Mouse (Mus musculus): ENCODE measurements around the gene Ccnb1. TPM values are rescaled to one million over a fixed set of nuclear protein-coding genes. Genes with fewer than 3 reads are reported as not detected.
"Not testable (repeated sequence)": the region's sequence is repeated elsewhere in the genome, so short reads cannot be mapped to it uniquely, and the experiment has no call there.

The Ccnb1 gene
- total RNA-seq, 2 experiments from 2014 or later, result 2.1 to 2.9 TPM

DNA sequence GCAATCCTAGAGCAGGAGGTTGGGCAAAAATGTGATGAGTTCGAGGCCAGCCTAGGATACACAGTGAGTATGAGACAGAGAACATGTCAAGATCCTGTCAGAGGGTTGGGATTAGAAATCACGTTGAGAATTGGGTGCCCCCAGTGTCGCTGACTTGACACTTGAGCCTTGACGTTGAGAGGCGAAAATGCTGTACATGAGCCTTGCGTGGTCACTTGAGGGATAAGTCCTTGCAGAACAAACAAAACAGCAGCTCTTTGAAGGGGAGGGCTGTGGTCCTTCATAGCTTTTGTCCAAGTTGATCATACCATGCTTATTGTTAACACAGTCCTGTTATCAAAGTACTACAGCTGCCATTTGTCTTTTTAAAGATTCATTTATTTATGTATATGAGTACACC, 9.7 kb downstream of the Ccnb1 start:
- DNase-seq (ENCODE audit: low spot score in 2 of 2), result no peak
- intact Hi-C loops (cut with DNase I), result no loop called here

DNA sequence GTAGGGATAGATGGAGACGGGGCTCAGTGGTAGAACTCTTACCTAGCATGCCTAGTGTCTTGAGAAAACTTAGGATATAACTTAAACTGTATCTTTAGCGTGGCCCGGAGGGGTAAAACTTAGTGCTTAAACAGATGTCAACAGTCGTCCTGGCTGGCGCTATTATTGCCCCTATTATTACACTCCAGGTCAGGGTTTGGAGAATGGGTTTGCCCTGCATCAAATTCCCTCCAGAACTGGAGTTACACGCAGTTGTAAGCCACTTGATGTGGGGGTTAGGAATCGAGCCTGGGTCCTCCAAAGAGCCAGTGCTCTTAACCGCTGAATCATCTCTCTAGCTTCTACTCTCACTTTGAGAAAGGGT, 10.3 kb downstream of the Ccnb1 start:
- intact Hi-C loops (cut with DNase I), result no loop called here
- no peak for DNase-seq (ENCODE audit: low spot score in 2 of 2)

DNA sequence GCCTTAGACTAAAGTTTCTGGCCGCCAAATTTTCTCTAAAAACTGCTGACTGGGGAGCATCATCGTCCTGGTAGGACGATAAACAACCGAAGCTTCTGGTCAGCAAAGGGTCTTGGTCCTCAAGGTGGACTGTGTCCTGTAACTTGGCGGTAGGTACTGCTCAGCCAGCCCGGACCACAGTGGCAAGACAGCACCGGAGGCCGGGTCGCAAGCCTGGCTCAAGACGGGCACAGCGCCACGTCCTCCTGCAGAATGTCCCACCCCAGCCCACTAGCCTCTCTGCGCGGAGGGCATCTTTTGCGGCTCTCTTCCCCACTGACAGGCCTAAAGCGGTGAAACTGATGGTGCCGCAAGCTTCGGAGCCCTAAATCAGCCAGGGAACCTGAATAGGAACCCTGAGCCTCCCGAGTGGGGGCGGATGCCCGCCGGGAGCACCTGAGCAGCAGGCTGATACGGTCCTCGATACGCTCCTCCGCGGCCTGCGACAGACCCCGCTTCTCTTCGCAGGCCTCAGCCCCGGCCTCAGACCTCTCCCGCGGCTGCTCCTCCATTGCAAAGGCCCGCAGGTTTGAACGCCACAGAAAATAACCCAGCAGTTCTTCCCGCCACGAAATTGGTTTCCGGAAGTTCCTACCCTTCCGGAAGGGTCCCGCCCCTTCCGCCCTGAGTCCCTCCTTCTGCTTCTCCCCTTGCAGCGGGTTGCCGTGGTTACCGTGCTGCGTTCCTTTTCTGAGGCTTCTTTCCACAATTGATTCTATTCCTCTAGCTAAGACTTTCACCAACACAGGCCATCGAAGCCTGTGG, 10.9 kb downstream of the Ccnb1 start, which contains the start of gene Cenph:
TSS of gene Cenph (minus strand) at position 648 of the 804 bp plus-strand sequence.
- intact Hi-C loops (cut with DNase I), result no loop called here
- peak; percentile 71 to 80 for DNase-seq (ENCODE audit: low spot score in 2 of 2)

DNA sequence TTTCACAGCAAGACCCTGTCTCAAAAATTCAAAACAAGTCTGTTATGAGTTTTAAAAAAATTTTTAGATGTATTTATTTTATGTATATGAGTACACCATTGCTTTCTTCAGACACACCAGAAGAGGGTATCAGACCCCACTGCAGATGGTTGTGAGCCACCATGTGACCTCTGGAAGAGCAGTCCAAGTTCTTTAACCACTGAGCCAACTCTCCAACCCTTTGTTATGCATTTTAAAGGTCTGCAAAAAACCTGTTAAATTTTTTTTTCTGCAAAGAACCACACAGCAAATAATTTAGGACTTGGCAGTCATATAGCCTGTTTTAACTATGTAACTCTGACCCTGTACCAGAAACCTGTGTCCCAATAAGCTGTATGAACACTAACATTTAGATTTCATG, 11.7 kb downstream of the Ccnb1 start:
- DNase-seq (ENCODE audit: low spot score in 2 of 2), result no peak
- intact Hi-C loops (cut with DNase I), result no loop called here

DNA sequence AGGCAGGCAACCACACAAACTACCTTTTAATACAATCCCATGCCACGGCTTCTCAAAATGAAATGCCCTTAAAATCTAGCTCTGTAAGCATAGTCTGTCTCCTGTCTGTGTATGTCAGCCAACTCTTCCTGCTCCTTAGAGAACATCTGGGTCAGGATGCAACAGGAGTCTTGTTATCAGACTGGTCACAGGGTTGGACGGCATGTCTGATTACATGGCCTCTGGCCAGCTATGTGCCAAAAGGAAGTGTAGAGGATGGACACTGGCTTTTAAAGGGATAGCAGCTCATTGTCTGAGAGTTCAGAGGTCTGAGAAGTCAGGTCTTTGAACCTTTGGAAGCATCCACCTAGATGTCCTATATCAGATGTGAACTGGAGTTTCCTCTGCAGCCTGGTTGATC, 31.0 kb downstream of the Ccnb1 start:
- no peak for DNase-seq (ENCODE audit: low spot score in 2 of 2)
- intact Hi-C loops (cut with DNase I), result no loop called here

DNA sequence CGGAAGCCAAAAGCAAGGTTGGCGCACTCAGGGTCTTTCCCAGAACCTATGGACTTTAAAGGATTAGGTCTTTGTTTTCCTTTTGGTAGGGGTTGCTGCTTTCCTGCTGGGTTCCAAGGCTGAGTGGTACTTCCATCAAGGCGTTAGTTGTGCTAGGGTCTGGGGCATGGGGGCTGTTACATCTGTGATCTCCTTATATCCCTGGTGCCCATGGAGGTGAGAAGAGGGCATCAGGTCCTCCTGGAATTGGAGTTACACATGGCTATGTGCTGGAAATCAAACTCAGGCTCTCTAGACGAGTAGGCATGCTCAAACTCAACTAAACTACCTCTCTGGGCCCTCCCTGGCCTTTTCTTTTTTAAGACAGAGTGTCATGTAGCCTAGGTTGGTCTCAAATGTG, 32.2 kb downstream of the Ccnb1 start:
- intact Hi-C loops (cut with DNase I), result no loop called here

DNA sequence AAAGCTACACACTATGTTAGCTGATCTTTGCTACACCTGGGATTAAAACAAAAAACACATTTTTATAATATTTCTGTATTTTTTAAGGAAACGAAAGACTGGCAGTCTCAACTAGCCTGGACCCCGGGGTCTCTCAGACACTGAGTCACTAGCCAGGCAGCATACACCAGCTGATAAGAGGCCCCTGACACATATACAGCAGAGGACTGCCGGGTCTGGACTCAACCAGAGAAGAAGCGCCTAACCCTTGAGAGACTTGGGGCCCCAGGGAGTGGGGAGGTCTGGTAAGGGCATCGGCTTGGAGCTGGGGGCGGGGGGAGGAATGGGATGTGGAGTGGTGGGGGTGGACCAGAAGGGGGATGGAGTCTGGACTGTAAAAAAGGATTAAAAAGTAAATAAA, 33.4 kb downstream of the Ccnb1 start:
- intact Hi-C loops (cut with DNase I), result no loop called here
- no peak for DNase-seq (ENCODE audit: low spot score in 2 of 2)

More for the DNA sequence above, 32.2 kb downstream of the Ccnb1 start:
- no peak for DNase-seq (ENCODE audit: low spot score in 2 of 2)

DNA sequence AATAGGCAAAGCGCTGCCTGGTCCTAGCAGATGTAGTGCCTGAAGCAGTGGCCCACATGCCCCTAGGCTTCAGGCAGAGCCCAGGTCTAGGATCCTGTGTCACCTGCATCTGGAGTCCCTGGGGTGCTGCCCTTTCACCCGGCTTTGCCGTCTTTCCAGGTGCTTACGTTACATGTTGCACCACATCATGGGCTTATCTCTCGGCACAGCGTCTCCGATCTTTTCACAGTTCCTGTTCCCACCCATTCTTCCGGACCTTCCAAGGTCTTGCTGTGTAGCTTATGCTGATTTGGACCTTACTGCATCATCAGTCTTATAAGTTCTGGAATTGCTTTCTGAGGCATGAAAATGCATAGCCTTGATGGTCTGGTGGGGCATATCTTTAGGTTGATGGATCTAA, 33.8 kb downstream of the Ccnb1 start:
- intact Hi-C loops (cut with DNase I), result no loop called here
- no peak for DNase-seq (ENCODE audit: low spot score in 2 of 2)

DNA sequence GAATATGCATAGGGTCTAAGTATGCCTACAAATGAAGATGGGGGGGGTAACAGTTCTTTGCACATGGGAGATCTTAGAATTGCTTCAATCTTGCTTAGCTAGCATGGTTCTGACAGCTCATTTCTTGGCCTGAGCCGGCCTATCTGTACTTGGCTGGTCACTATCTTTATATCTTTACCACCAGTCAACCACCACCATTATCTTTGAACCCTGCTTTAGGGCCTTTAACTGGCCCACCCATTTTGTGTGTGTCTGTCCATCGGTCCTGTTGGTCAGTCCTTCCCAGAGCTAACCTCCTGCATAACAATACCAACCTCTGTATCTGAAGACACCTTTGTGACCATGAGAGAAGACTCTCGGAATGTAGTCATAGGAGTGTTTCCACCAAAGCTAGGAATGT, 35.0 kb downstream of the Ccnb1 start:
- no peak for DNase-seq (ENCODE audit: low spot score in 2 of 2)
- intact Hi-C loops (cut with DNase I), result no loop called here

DNA sequence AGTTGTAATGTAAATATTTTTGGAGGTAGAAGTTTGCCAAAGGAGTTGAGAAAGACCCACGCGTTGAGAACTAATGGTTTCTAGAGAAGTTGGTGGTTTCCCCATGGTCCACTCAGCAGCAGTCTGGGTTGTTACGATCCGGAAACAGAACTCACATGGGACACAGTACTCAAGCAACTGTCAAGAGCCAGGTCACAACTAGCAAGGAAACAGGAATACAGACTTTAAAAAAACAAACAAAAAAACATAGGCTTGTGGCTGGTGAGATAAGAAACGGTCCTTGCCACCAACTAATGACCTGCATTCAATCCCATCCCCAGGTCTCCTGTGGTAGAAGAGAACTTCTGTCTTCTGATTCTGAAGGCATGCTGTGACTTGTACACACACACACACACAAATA, 35.6 kb downstream of the Ccnb1 start:
- intact Hi-C loops (cut with DNase I), result no loop called here

DNA sequence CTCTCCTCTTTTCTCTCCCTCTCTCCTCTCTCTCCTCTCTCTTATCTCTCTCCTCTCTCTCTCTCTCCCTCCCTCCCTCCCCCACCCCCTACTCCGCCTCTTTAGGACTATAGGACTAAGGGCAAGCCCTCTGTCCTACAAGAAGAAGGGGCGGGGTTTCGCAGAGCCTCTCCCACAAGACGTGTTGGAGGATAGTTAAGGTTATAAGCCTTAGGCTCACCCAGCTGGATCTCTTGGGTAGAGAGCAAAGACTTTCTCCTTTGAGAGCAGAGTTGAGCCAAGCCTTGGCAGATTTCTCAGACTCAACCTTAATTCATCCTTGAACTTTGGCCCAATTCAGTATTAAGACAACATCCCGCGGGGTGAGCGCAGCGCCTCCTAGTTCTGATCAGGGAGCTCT, 37.7 kb downstream of the Ccnb1 start:
- no peak for DNase-seq (ENCODE audit: low spot score in 2 of 2)
- intact Hi-C loops (cut with DNase I), result no loop called here

More for the DNA sequence above, 35.6 kb downstream of the Ccnb1 start:
- DNase-seq (ENCODE audit: low spot score in 2 of 2), result no peak

DNA sequence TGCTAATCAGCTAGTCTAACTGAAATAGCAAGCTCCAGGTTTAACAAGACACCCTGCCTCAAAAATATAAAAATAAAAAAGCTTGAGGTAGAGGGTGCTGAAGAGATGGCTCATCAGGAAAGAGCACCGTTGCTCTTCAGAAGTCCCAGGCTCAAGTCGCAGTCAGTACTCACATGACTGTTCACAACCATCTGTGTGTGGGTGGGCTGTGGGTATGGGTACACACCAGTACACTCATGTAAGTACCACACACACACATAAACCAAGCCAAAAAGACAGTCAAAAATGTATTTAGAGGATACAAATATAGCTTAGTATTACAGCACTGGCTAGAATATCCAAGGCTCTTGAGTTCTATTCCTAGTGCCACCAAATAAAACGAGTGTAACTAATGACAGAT, 40.3 kb downstream of the Ccnb1 start:
- intact Hi-C loops (cut with DNase I), result no loop called here
- peak; percentile 56 to 89 for DNase-seq (ENCODE audit: low spot score in 2 of 2)

DNA sequence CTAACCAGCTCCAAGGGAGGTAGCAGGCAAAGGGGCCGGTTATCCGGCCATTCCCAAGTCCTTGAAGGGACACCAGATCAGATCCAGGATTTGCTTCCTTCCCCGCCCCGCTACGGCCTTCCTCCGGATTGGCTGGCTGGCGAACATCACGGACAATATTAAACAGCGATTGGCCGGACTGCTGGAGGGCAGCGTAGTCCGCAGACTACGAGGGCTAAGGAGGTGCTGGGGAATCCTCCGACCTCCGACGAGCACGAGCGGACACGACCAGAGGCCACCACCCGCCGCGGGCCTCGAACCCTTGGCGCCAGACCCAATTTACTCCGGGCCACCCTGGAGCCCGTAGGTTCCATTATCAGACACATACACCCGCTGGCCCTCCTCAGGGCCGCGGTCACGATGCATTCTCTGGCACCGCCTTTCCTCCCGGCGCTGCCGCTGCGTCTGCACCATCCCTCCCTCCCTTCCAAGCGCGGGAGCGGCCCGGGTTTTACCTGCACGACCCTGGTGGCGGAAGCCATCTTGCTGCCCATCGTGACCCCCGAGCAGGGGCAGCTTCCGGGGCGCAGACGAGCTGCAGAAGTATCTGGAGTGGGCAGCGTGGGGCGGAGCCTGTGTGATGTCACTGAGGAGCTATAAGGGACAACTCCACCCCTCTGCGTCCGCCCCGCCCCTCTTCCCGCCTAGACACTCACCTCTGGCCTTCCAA, 42.2 kb downstream of the Ccnb1 start, which contains the start of gene Mrps36:
TSS of gene Mrps36 (minus strand) at position 624 of the 709 bp plus-strand sequence.
- intact Hi-C loops (cut with DNase I), result loop anchor here (5.0 kb wide), 1 partner anchor 43 kb away; the partner anchor contains the start of gene Ccnb1
- peak; percentile 88 to 90 for DNase-seq (ENCODE audit: low spot score in 2 of 2)

DNA sequence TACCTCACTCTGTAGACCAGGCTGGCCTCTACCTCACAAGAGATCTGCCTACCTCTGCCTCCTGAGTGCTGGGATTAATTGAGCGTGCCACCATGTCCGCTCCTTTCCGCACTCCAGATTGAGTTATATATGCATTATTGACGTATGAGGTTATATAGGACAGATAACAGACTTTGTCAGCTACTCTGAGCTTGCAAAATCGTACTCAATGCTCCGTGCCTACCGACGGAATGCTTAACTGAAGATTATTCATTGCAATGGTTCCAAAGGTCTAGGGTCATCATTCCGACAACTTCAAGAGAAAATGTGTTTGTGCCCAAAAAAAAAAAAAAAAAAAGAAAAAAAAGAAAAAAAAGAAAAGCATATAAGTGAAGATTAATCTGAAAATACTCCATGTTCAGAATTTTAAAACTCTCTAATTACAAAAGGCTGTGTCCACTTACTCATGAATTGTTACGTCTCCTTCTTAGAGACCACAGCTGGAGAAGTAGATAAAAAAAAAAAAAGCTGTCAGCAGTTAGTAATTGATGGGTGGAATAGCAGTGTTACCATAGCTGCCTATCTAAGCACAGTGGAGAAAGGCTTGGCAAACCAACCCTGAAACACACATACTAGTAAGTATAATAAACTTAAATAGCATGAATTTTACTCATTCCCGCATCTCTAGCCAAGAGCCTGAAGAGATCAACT, 42.9 kb downstream of the Ccnb1 start:
- no peak for DNase-seq (ENCODE audit: low spot score in 2 of 2)
- intact Hi-C loops (cut with DNase I), result loop anchor here (5.0 kb wide), 1 partner anchor 44 kb away; the partner anchor contains the start of gene Ccnb1

DNA sequence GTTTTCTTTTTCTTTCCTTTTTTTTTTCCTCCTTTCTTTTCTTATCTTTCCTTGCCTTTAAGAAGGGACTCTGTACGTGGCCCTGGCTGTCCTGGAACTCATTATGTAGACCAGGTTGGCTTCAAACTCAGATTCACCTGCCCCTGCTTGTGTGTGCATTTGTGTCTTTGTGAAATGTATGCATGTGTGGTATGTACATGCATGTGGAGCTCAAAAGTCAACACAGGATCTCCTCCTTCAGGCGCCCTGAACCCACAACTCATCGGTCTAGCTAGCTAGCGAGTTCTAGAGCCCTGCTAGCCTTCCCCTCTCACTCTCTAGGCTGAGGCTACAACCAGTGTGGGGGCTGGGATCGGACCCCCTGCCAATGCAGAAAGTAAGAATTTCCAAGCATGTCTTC, 43.5 kb downstream of the Ccnb1 start:
- DNase-seq (ENCODE audit: low spot score in 2 of 2), result no peak
- intact Hi-C loops (cut with DNase I), result loop anchor here (5.0 kb wide), 1 partner anchor 44 kb away; the partner anchor contains the start of gene Ccnb1

DNA sequence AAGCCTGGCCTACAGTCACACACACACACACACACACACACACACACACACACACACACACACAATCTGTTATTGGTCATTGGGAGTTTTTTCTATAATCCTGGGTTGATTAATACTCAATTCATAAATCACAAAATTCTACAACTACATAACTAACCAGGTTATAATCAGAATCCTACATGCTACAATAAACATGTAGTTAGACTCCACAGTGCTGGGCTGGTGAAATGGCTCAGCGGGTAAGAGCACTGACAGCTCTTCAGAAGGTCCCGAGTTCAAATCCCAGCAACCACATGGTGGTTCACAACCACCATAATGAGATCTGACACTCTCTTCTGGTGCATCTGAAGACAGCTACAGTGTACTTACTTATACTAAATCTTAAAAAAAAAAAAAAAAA, 53.6 kb downstream of the Ccnb1 start:
- no peak for DNase-seq (ENCODE audit: low spot score in 2 of 2)

DNA sequence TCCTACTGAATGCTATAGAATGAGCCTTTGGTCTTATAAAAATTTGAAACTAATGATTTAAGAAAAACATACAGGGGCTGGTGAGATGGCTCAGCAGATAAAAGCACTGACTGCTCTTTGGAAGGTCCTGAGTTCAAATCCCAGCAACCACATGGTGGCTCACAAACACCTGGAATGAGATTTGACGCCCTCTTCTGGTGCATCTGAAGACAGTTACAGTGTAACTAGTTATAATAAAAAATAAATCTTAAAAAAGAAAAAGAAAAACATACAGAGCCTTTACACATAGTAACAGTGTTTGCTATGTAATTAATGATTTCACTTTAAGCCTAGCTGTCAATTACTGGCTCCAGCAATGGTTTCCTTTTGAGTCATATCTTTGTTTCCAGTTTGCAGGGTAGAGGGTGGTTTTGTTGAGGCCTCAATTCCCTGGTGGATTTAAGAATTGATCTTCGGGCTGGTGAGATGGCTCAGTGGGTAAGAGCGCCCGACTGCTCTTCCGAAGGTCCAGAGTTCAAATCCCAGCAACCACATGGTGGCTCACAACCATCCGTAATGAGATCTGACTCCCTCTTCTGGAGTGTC, 54.8 kb downstream of the Ccnb1 start:
- intact Hi-C loops (cut with DNase I); DNase-seq (ENCODE audit: low spot score in 2 of 2): not testable (repeated sequence)

More for the DNA sequence above, 53.6 kb downstream of the Ccnb1 start:
- intact Hi-C loops (cut with DNase I), result no loop called here

DNA sequence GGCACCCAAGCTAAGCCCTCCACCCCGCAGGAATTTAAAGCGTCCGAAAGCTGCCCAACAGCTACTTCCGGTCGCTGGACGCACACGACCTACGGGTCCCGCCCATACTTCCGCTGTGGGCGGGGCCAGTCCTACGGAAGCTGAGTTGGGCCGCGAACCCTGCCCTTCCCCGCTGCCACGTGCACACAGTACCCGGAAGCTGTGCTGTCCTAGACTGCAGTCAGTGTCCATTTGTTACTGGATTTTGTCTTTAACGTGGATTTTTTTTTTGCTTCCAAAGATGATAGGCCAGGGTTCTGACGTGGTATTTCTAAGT, 55.6 kb downstream of the Ccnb1 start, which contains the start of gene Cdk7:
TSS of gene Cdk7 (minus strand) at position 79 of the 316 bp plus-strand sequence.
- intact Hi-C loops (cut with DNase I), result no loop called here
- DNase-seq (ENCODE audit: low spot score in 2 of 2), result peak; percentile 94 to 95

DNA sequence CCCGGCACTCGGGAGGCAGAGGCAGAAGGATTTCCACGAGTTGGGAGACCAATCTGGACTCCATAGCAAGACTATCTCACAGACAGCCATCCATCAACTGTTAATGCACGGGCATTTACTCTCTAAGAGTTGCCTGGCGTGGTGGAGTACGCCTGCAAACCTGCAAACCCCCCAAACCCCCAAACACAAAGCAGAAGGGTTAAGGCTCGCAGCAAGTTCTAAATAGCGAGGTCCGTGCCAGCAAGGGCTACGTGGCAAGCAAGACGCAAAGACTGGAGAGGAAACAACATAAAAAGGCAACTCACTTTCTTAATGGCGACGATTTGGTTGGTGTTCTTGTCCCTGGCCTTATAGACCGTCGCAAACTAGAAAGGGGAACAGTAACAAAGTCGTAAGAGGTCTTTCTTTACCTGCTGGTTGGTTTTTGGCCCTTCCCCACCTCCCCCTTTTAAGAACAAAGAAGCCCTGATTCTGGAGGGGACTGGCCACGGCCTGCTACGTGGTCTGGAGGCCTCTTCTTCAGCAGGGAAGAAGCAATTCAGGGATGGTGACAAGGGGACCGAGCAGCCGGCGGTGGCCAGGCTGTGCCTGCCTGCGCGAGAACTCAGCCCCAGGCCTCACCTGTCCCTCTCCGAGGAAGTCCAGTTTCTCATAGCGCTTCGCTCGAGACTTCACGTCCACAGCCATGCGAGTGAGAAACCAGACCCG, 56.1 kb downstream of the Ccnb1 start:
- intact Hi-C loops (cut with DNase I), result no loop called here
- DNase-seq (ENCODE audit: low spot score in 2 of 2), result no peak
